8 mouse cellular contexts compared by ENCODE assay signal in genomic region chr5:104859045-104859961, GRCm38 (mm10). TPM values are rescaled to one million over a fixed set of nuclear protein-coding genes. Genes with fewer than 3 reads are reported as not detected.
DNase-seq lines count a peak whose midpoint lies in the region; ATAC-seq and TF ChIP-seq lines count a peak whose summit lies in the region.
"Not testable (repeated sequence)": the region's sequence is repeated elsewhere in the genome, so short reads cannot be mapped to it uniquely, and the experiment has no call there.

No protein-coding gene starts in this region.

- H3K27me3 ChIP-seq in forebrain, embryonic 15.5 days; heart, embryonic 16.5 days (ENCODE audit: control insufficient read depth, insufficient read depth, low read length); kidney, adult 2 months (replicated peaks; ENCODE audit: control insufficient read depth, insufficient read depth, low read length); liver, embryonic 11.5 days (replicated peaks; ENCODE audit: control insufficient read depth, insufficient read depth, low read length): not testable (repeated sequence)

- not testable (repeated sequence) for H3K9me3 ChIP-seq in forebrain, embryonic 15.5 days; heart, embryonic 16.5 days (replicated peaks; ENCODE audit: control insufficient read depth, low read length); liver, embryonic 11.5 days (ENCODE audit: control insufficient read depth, low read length)

- not testable (repeated sequence) for H3K36me3 ChIP-seq in forebrain, embryonic 15.5 days; heart, embryonic 16.5 days (ENCODE audit: control insufficient read depth, insufficient read depth); kidney, adult 2 months (ENCODE audit: control insufficient read depth, insufficient read depth, low read length); liver, embryonic 11.5 days (ENCODE audit: control insufficient read depth, insufficient read depth, low read length)

- H3K4me3 ChIP-seq in forebrain, embryonic 15.5 days, result peak overlapping the region; percentile 28
- peak overlapping the region; percentile 41 for H3K4me3 ChIP-seq in heart, embryonic 16.5 days (ENCODE audit: low read length)
- peak overlapping the region; percentile 67 for H3K4me3 ChIP-seq in kidney, adult 2 months (ENCODE audit: insufficient read depth, low read depth, low read length)
- peak overlapping the region; percentile 33 for H3K4me3 ChIP-seq in liver, embryonic 11.5 days (ENCODE audit: low read depth, low read length)
- H3K4me3 ChIP-seq in olfactory bulb, adult 2 months (ENCODE audit: insufficient read depth, low read depth, low read length), result peak overlapping the region; percentile 42

- not testable (repeated sequence) for TF ChIP-seq POLR2A in kidney, adult 2 months (IDR thresholded peaks at IDR 0.05; ENCODE audit: low read depth, low read length); olfactory bulb, adult 2 months (IDR thresholded peaks at IDR 0.05; ENCODE audit: insufficient read depth, low read depth, low read length)

- 57% methylated on average over 10 of the region's 15 CpGs for WGBS in forebrain, embryonic 15.5 days
- WGBS in heart, embryonic 16.5 days, result 36% methylated on average over 10 of the region's 15 CpGs
- WGBS in kidney, adult 2 months, result 48% methylated on average over 10 of the region's 15 CpGs
- WGBS in liver, embryonic 11.5 days, result 40% methylated on average over 10 of the region's 15 CpGs
- WGBS in olfactory bulb, adult 2 months, result 53% methylated on average over 10 of the region's 15 CpGs

- not testable (repeated sequence) for TF ChIP-seq CTCF in kidney, adult 2 months (conservative IDR thresholded peaks at IDR 0.05; ENCODE audit: insufficient read depth, insufficient read length, low read depth, low read length); olfactory bulb, adult 2 months (IDR thresholded peaks at IDR 0.05; ENCODE audit: insufficient read depth, low read depth, low read length)

- peak; percentile 47 for DNase-seq in 3T3-L1 (ENCODE audit: low read depth, low spot score)
- not testable (repeated sequence) for DNase-seq in kidney, adult 2 months; liver, embryonic 11.5 days (ENCODE audit: low spot score)

- not testable (repeated sequence) for H3K4me2 ChIP-seq in forebrain, embryonic 15.5 days (replicated peaks)
- H3K4me2 ChIP-seq in heart, embryonic 16.5 days (ENCODE audit: low read depth, low read length), result 0 out of 2 replicates have a peak overlapping the region, but pooled peaks have one; percentile 12
- H3K4me2 ChIP-seq in liver, embryonic 11.5 days, result peak overlapping the region; percentile 34; the same call in 1 of the 2 replicates

- H3K9ac ChIP-seq in forebrain, embryonic 15.5 days (replicated peaks); heart, embryonic 16.5 days (ENCODE audit: low read length); liver, embryonic 11.5 days (ENCODE audit: low read depth, low read length): not testable (repeated sequence)

- H3K27ac ChIP-seq in forebrain, embryonic 15.5 days (replicated peaks); heart, embryonic 16.5 days (ENCODE audit: low read length); liver, embryonic 11.5 days (ENCODE audit: low read depth, low read length); olfactory bulb, adult 2 months (ENCODE audit: insufficient read depth, low read depth, low read length): not testable (repeated sequence)
- H3K27ac ChIP-seq in kidney, adult 2 months (ENCODE audit: insufficient read depth, low read depth, low read length), result peak overlapping the region; percentile 80; the same call in 1 of the 2 replicates

- not testable (repeated sequence) for H3K4me1 ChIP-seq in forebrain, embryonic 15.5 days; heart, embryonic 16.5 days (ENCODE audit: control insufficient read depth, insufficient read depth, low read length); kidney, adult 2 months (ENCODE audit: control insufficient read depth, insufficient read depth, low read length); liver, embryonic 11.5 days (replicated peaks; ENCODE audit: control insufficient read depth, insufficient read depth, low read length); olfactory bulb, adult 2 months (ENCODE audit: control insufficient read depth, insufficient read depth, low read length)

- ATAC-seq in cerebellum, adult (ENCODE audit: insufficient number of reproducible peaks, low FRiP score, low TSS enrichment), result peak; percentile 56
- ATAC-seq in forebrain, embryonic 15.5 days (replicated peaks), result peak; percentile 89
- ATAC-seq in heart, embryonic 16.5 days (replicated peaks; ENCODE audit: extremely low read depth, insufficient read depth, low FRiP score), result peak; percentile 76
- ATAC-seq in liver, embryonic 11.5 days (replicated peaks; ENCODE audit: low FRiP score), result peak; percentile 84
- ATAC-seq in megakaryocyte-erythroid progenitor cell, adult 5-6 weeks (replicated peaks; ENCODE audit: low FRiP score, low TSS enrichment, poor library complexity, severe bottlenecking), result peak; percentile 71

RNA-seq across cellular contexts. Expression of gene Zfp951, which starts 0.6 kb away (rescaled TPM):
- polyA plus RNA-seq in forebrain, embryonic 15.5 days (2015; fragmentation: Nextera tagmentation; extraction: Ambion mirVana), result 2.5 and 3.3 TPM in 2 replicates
- polyA plus RNA-seq in heart, embryonic 16.5 days (2015; fragmentation: Nextera tagmentation; extraction: Ambion mirVana), result 2.3 and 2.4 TPM in 2 replicates
- polyA plus RNA-seq in kidney, adult 2 months (2012; rRNA removed), result 0.26 and 0.69 TPM in 2 replicates
- polyA plus RNA-seq in liver, embryonic 11.5 days (2014; fragmentation: Nextera tagmentation; extraction: Ambion mirVana), result 2.5 and 2.7 TPM in 2 replicates
- total RNA-seq in megakaryocyte-erythroid progenitor cell, adult 5-6 weeks (2014; fragmentation: Nextera tagmentation), result 6.9 TPM in 2 replicates
- 2.4 and 7.7 TPM in 2 replicates for total RNA-seq in megakaryocyte-erythroid progenitor cell, adult 5-6 weeks (2017)
- polyA plus RNA-seq in olfactory bulb, adult 2 months (2012; ENCODE audit: insufficient read depth, insufficient read length, low replicate concordance, missing spikeins), result not detected in 2 replicates
